Mouse (Mus musculus): ENCODE measurements around the gene Sorbs1.

Gene Sorbs1

GRCm38 (mm10) chr19:40477445-40477941, 36.1 kb downstream of the Sorbs1 start:
- DNase-seq (ENCODE audit: low spot score in 2 of 2), result no peak

- no peak for DNase-seq (ENCODE audit: low spot score in 2 of 2)
Measured at GRCm38 (mm10) chr19:40476491-40476890, 37.1 kb downstream of the Sorbs1 start.

DNA sequence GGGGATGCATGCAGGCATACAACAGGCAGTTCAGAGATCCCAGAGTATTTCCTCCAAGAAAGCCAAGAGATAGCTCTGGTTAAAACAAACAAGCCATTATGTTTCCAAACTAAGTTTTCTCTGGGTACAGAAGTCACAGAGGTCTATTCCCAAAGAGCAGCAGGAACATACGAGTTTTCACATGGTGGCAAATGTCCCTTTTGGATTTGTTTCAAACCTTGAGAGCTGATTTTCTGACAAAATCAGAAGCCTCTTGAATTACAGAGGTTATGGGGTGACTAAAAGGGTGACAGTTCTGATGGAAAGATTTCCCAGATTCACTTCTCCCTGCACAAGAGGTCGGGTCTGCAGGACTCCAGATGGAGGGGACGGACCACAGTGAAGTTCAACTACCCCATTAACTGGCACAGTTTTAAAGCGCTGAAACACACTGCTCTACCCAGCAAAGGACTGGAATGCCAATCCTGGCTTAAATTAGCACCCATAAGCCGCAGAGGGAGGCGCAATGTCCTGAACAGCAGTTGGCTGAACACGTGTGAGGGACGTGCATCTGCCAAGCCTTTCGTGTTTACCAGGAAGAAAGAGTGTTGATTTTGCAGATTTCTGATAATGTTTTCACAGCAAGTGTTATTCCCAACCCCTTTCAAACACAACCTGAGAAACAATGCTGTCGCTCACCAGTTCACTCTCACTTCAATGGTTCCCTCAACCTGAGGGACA, 41.9 kb downstream of the Sorbs1 start:
- DNase-seq (ENCODE audit: low spot score in 2 of 2), result peak; percentile 52 to 64

- no peak for DNase-seq (ENCODE audit: low spot score in 2 of 2)
Measured at GRCm38 (mm10) chr19:40469792-40470191, 43.8 kb downstream of the Sorbs1 start.

DNA sequence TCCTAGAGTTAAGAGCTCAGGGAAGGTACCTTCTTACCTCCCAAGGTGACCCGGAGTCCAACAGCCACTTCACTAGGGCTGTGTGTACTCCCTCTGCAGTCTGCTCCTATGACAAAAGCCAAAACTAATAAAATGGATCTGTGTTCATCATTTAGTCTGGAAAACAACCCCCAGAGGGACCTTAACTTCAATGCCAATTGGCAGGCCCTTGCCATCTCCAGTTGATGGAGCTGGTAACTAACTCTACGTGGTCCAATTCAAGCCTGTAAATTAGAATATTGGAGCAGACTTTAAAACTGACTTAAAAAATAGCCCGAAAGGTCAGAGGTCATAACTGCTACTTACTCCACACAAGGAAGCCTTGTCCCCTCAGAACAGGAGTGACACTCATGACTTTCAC, 45.3 kb downstream of the Sorbs1 start:
- DNase-seq (ENCODE audit: low spot score in 2 of 2), result no peak

DNA sequence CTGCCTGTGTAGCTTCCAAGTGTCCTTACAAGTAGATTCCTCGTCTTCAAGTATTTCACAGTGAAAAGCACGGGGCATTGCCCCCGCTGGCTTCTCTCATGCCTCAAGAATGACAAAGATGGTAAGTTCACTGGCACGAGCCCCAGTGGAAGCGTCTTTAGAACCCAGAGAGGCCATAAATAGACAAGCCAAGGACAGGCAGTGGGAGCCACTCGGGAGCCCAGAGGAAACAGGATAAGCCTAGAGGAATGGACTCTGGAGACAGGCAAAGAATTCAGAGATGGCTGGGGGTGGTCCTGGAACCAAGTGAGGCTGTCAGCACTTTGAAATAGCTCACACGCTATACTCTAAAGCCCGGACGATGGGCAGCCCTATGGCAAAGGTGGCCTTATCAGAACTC, 45.8 kb downstream of the Sorbs1 start:
- DNase-seq (ENCODE audit: low spot score in 2 of 2), result no peak

- DNase-seq (ENCODE audit: low spot score in 2 of 2), result no peak
Measured at GRCm38 (mm10) chr19:40465339-40465738, 48.2 kb downstream of the Sorbs1 start.

DNA sequence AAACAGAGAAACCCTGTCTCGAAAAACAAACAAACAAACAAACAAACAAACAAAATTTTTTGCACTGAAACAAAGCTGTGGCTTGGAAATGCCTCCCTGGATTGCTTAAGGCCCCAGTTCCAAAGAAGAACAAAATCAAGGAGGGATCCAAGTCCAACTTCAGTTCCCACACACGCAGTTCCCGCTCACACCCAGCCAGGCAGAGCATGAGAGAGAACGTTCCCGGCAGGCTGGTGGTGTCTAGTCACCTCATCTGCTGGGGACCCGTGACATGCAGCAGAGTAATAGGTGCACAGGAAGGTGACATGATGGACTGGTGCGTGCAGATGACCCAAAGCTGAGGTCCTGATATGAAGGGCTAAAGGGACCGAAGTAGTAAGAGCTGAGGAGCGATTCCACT, 49.2 kb downstream of the Sorbs1 start:
- DNase-seq (ENCODE audit: low spot score in 2 of 2), result no peak

DNA sequence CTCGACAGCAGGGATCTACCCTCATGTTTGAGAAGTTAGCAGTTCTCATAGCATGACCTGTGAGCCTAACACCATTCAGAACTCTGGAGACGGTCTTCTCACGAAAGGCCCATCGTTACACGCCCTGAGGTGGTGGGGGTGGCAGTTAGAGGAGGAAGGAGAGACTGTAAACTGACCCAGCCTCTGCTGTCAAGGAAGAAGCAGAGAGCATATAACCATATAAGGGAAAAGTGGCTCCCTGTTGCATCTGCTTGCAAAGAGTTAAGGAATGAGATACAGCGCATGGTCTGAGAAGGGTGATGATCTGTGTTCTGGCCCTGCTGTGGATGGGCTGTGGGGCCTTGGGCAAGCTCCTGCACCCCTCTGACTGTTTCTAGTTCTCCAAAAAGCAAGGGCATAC, 50.7 kb downstream of the Sorbs1 start:
- DNase-seq (ENCODE audit: low spot score in 2 of 2), result no peak

GRCm38 (mm10) chr19:40462481-40462880, 51.1 kb downstream of the Sorbs1 start:
- no peak for DNase-seq (ENCODE audit: low spot score in 2 of 2)

DNA sequence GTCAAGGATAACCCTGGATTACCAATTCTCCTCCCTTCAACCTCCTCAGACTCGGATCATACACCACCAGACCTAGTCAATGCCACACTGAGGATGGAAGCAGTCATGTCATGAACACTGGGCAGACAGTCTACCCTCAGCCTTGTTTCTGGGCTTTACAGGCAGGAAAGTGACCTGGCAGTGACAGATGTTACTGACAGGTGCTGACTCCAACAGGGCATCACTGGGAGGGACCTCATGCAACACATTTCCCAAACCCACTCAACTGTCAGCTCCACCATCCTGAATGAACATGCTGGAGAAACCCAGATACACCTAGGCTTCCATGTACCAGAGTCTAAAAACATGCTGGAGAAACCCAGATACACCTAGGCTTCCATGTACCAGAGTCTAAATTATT, 51.9 kb downstream of the Sorbs1 start:
- DNase-seq (ENCODE audit: low spot score in 2 of 2), result no peak

GRCm38 (mm10) chr19:40460854-40461490, 52.6 kb downstream of the Sorbs1 start:
- no peak for DNase-seq (ENCODE audit: low spot score in 2 of 2)

DNA sequence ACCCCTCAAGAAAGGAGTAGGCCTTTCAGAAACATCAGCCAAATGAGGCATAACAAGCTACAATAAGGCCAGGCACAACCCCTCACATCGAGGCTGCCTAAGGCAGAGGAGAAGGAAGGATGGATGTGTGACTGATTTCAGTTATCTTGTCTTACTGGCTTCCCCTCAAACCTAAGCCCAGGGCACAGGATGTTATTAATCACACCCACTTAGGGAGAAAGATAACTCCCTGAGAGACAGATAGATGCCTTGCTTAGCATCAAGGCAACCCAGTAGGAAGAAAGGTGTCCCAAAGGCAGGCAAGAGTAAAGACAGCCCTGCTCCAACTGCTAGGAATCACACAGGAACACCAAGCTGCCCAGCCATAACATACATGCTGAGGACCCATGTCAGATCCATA, 54.2 kb downstream of the Sorbs1 start:
- DNase-seq (ENCODE audit: low spot score in 2 of 2), result no peak

GRCm38 (mm10) chr19:40458806-40459205, 54.8 kb downstream of the Sorbs1 start:
- no peak for DNase-seq (ENCODE audit: low spot score in 2 of 2)

- DNase-seq (ENCODE audit: low spot score in 2 of 2), result no peak
Measured at GRCm38 (mm10) chr19:40455248-40455647, 58.3 kb downstream of the Sorbs1 start.

DNA sequence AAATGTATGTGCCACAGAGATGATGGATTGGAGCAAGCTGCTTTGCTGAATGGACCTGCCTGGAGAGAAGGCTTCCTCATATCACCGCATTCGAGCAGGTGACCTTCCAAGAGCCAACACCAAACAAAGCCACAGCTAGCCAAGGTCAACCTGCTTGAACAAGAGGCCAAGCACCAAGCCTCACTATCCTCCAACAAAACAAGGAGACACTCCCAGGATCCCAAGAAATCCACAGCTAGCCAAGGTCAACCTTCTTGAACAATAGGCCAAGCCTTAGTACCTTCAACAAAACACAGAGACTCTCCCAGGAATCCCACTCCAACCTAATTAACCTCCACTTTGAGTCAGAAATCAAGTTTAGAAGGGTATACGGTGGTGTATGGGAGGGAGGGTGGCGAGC, 59.5 kb downstream of the Sorbs1 start:
- no peak for DNase-seq (ENCODE audit: low spot score in 2 of 2)

- no peak for DNase-seq (ENCODE audit: low spot score in 2 of 2)
Measured at GRCm38 (mm10) chr19:40452201-40452600, 61.4 kb downstream of the Sorbs1 start.

DNA sequence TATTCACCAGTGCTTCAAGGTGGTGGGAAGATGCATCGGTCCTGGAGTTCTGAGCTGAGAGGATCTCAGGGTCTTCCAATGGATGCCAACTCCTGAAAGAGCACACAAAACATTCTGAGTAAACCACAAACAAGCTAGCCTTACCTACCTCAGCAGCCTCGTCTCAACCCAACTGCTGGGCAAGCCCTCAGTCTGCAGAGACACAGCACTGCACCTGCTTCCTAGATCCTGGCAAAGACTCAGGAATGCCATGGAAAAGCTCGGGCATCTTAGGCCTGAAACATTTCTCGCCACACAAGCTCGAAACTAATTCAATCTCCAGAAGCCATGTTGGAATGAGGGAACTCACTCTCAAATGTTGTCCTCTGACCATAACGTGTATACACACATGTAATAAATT, 62.3 kb downstream of the Sorbs1 start:
- no peak for DNase-seq (ENCODE audit: low spot score in 2 of 2)

- DNase-seq (ENCODE audit: low spot score in 2 of 2), result no peak
Measured at GRCm38 (mm10) chr19:40446525-40446924, 67.1 kb downstream of the Sorbs1 start.

- no peak for DNase-seq (ENCODE audit: low spot score in 2 of 2)
Measured at GRCm38 (mm10) chr19:40442377-40442776, 71.2 kb downstream of the Sorbs1 start.

GRCm38 (mm10) chr19:40440951-40441350, 72.6 kb downstream of the Sorbs1 start:
- no peak for DNase-seq (ENCODE audit: low spot score in 2 of 2)

DNA sequence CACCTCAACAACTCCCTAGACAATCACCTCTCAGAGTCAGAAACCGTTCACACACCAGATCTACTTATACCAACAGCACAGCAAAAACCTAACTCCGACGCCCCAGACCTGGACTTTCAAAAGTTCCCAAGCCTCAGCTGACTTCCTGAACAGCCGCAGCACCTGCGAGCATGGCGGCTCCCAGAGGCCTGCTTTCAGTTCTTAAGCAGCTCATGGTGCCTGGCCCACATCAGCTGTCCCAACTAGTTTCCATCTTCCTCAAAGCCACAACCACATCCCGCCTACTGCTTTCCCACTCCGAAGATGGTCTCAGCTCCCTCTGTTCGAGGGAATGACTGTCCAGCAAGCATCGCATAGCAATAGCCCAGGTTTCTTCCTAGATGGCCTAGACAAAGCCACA, 74.7 kb downstream of the Sorbs1 start:
- no peak for DNase-seq (ENCODE audit: low spot score in 2 of 2)

- no peak for DNase-seq (ENCODE audit: low spot score in 2 of 2)
Measured at GRCm38 (mm10) chr19:40437651-40438068, 75.9 kb downstream of the Sorbs1 start.
